Mouse (Mus musculus): ENCODE data around the gene Zfp697. TPM values are rescaled to one million over a fixed set of nuclear protein-coding genes. Genes with fewer than 3 reads are reported as not detected.
A peak's percentile ranks its signal among the peaks of the same experiment; 100 is the strongest.

The Zfp697 gene
- polyA plus RNA-seq, 1 experiment from 2014 or later: 11.7 TPM

DNA sequence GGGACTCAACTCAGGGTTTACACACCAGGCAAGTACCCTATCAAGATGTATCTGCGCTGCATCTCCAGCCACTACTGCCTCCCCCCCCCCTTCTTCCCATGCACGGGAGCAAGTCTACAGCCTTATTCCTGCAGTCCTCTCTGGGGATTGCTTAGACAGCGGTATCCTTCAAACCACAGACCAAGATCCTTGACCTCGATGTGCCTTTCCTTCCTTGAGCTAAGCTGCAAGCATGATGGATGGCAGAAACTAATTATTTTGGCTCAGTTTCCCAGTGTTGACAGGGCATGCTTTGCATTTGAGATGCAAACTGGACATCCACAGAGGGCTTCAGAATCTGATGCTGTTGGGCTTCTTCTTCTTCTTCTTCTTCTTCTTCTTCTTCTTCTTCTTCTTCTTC, 40.7 kb downstream of the Zfp697 start:
- 89% methylated on average over 4 of the region's 4 CpGs for WGBS
- no peak overlapping the region for H3K4me2 ChIP-seq (ENCODE audit: low read depth)
- DNase-seq (ENCODE audit: low spot score) (no peak), ATAC-seq (ENCODE audit: insufficient read depth, low FRiP score, low TSS enrichment) (no peak)
- H3K4me1 ChIP-seq (ENCODE audit: control insufficient read depth, insufficient read depth, low read length): peaks cover 6% of the 10 kb centered on the region
- H3K36me3 ChIP-seq (ENCODE audit: control insufficient read depth, insufficient read depth, low read length): no peaks in the 10 kb centered on the region
- no peak overlapping the region for H3K27ac ChIP-seq (ENCODE audit: low read depth, low read length)
- H3K9me3 ChIP-seq (ENCODE audit: control insufficient read depth, low read length): no peaks in the 10 kb centered on the region
- 0 out of 2 replicates have a peak, but pooled peaks cover 5% of the 10 kb centered on the region for H3K27me3 ChIP-seq (ENCODE audit: control insufficient read depth, insufficient read depth, low read length)
- no peak overlapping the region for H3K9ac ChIP-seq (ENCODE audit: low read length)
- H3K4me3 ChIP-seq (ENCODE audit: low read depth, low read length): no peak overlapping the region

DNA sequence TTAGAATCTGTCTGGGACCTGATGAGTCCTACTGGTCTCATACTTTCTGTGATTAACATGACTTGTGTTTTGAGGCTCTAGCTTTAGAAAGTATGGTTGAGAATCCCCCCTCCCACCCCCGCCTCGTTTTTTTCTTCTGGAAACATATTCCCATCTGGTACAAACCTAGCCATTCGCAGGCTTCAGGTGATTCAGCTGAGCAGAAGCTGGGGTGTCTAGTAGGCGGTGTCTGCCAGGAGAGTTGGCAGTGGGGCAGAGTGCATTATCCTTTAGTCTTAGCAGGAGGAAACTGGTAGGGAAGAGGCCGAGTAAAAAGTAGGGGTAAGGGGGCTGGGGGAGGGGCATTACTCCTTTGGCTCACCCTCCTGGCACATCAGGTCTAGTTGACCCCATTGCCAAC, 44.5 kb downstream of the Zfp697 start:
- no peak overlapping the region for H3K27ac ChIP-seq (ENCODE audit: low read depth, low read length)
- 45% methylated on average over 5 of the region's 5 CpGs for WGBS
- H3K36me3 ChIP-seq (ENCODE audit: control insufficient read depth, insufficient read depth, low read length): no peaks in the 10 kb centered on the region
- H3K27me3 ChIP-seq (ENCODE audit: control insufficient read depth, insufficient read depth, low read length): peaks cover 19% of the 10 kb centered on the region
- H3K4me3 ChIP-seq (ENCODE audit: low read depth, low read length): no peak overlapping the region; the same call in 1 of the 2 replicates
- ATAC-seq (ENCODE audit: insufficient read depth, low FRiP score, low TSS enrichment) (no peak; the same call in none of the 2 replicates), DNase-seq (ENCODE audit: low spot score) (no peak)
- H3K4me2 ChIP-seq (ENCODE audit: low read depth): peak overlapping the region; percentile 97
- H3K9me3 ChIP-seq (ENCODE audit: control insufficient read depth, low read length): no peaks in the 10 kb centered on the region
- H3K9ac ChIP-seq (ENCODE audit: low read length): no peak overlapping the region
- peaks cover 19% of the 10 kb centered on the region for H3K4me1 ChIP-seq (ENCODE audit: control insufficient read depth, insufficient read depth, low read length)

DNA sequence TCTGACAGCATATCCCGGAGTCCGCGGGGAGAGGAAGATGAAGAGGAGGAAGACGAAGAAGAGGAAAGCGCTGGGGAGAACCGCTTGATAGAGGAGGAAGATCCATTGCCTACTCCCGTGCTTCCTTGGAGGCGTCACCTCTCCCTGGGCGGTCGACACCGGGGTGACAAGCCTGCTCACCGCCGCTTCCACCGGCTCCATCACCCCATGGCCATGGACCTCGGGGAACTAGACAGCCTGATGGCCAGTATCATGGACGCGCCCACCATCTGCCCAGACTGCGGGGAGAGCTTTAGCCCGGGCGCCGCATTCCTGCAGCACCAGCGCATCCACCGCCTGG, 45.0 kb downstream of the Zfp697 start:
- no peak for DNase-seq (ENCODE audit: low spot score)
- Histone ChIP-seq H3K27ac (ENCODE audit: low read depth, low read length) (no peak overlapping the region), H3K4me3 (ENCODE audit: low read depth, low read length) (peak overlapping the region; percentile 52), H3K27me3 (ENCODE audit: control insufficient read depth, insufficient read depth, low read length) (peaks cover 19% of the 10 kb centered on the region), H3K9ac (ENCODE audit: low read length) (no peak overlapping the region), H3K4me2 (ENCODE audit: low read depth) (peak overlapping the region; percentile 97), H3K36me3 (ENCODE audit: control insufficient read depth, insufficient read depth, low read length) (no peaks in the 10 kb centered on the region), H3K4me1 (ENCODE audit: control insufficient read depth, insufficient read depth, low read length) (peaks cover 19% of the 10 kb centered on the region), H3K9me3 (ENCODE audit: control insufficient read depth, low read length) (no peaks in the 10 kb centered on the region)
- no peak for ATAC-seq (ENCODE audit: insufficient read depth, low FRiP score, low TSS enrichment)
- WGBS: under 1% methylated on average over 21 of the region's 23 CpGs

DNA sequence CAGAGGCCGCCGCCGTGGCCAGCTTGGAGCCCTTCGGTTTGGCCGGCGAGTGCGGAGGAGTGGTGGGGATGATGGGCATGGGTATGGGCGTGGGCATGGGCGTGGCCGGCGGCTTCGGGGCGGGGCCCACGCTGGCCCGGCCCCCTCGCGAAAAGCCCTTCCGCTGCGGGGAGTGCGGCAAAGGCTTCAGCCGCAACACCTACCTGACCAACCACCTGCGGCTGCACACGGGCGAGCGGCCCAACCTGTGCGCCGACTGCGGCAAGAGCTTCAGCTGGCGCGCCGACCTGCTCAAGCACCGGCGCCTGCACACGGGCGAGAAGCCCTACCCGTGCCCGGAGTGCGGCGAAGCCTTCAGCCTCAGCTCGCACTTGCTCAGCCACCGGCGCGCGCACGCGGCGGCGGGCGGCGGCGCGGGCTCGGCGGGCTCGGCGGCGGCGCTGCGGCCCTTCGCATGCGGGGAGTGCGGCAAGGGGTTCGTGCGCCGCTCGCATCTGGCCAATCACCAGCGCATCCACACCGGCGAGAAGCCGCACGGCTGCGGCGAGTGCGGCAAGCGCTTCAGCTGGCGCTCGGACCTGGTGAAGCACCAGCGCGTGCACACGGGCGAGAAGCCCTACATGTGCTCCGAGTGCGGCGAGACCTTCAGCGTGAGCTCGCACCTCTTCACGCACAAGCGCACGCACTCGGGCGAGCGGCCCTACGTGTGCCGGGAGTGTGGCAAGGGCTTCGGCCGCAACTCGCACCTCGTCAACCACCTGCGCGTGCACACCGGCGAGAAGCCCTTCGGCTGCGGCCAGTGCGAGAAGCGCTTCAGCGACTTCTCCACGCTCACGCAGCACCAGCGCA, 45.6 kb downstream of the Zfp697 start:
- ATAC-seq (ENCODE audit: insufficient read depth, low FRiP score, low TSS enrichment) (peak; percentile 94), DNase-seq (ENCODE audit: low spot score) (peak; percentile 87)
- Histone ChIP-seq H3K27me3 (ENCODE audit: control insufficient read depth, insufficient read depth, low read length) (peaks cover 19% of the 10 kb centered on the region), H3K4me3 (ENCODE audit: low read depth, low read length) (peak overlapping the region; percentile 52), H3K4me2 (ENCODE audit: low read depth) (peak overlapping the region; percentile 97), H3K27ac (ENCODE audit: low read depth, low read length) (no peak overlapping the region), H3K36me3 (ENCODE audit: control insufficient read depth, insufficient read depth, low read length) (no peaks in the 10 kb centered on the region), H3K9ac (ENCODE audit: low read length) (peak overlapping the region; percentile 41), H3K9me3 (ENCODE audit: control insufficient read depth, low read length) (no peaks in the 10 kb centered on the region), H3K4me1 (ENCODE audit: control insufficient read depth, insufficient read depth, low read length) (peaks cover 19% of the 10 kb centered on the region)
- under 1% methylated on average over 88 of the region's 110 CpGs for WGBS

DNA sequence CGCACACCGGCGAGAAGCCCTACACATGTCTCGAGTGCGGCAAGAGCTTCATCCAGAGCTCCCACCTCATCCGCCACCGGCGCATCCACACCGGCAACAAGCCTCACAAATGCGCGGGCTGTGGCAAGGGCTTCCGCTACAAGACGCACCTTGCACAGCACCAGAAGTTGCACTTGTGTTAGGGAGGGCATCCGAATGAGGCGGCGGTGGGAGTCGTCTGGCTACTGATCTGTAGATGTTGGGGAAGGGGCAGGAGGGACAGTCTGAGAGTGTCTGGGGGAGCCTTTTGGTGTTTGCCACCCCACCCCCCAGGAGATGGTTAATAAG, 46.2 kb downstream of the Zfp697 start:
- Histone ChIP-seq H3K4me3 (ENCODE audit: low read depth, low read length) (peak overlapping the region; percentile 52), H3K4me2 (ENCODE audit: low read depth) (peak overlapping the region; percentile 97), H3K27ac (ENCODE audit: low read depth, low read length) (no peak overlapping the region), H3K27me3 (ENCODE audit: control insufficient read depth, insufficient read depth, low read length) (peaks cover 19% of the 10 kb centered on the region), H3K9ac (ENCODE audit: low read length) (peak overlapping the region; percentile 41; the same call in 1 of the 2 replicates), H3K4me1 (ENCODE audit: control insufficient read depth, insufficient read depth, low read length) (peaks cover 19% of the 10 kb centered on the region), H3K36me3 (ENCODE audit: control insufficient read depth, insufficient read depth, low read length) (no peaks in the 10 kb centered on the region), H3K9me3 (ENCODE audit: control insufficient read depth, low read length) (no peaks in the 10 kb centered on the region)
- DNase-seq (ENCODE audit: low spot score): no peak
- WGBS: 0% methylated on average over 17 of the region's 17 CpGs
- no peak; the same call in 1 of the 2 replicates for ATAC-seq (ENCODE audit: insufficient read depth, low FRiP score, low TSS enrichment)

DNA sequence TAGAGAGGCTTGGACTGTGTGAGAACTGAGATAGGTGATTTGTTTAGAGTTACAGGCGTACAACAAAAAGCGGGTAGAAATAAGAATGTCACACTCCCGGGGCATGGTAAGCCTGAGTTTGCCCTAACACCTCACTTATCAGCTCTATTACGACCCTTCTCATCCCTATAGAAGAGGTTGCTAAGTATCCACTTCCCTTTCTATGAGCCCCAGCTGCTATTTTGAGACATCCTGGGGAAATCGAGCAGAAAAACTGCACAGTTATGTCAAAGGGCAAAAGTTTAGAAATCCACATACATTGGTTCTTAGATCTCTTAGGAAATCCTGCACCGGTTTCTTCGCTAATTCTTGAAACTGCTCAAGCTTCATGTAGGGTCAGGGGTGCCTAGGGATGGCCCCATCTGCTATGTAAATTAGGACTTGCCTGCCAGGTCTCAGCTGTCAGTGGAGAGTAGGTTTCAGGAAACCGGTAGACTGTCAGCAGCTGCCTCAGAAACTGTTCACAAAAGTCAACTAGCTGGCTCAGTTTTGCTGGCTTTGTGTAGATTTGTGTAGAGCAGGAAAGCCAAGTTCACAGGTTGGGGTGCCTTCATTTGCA, 46.8 kb downstream of the Zfp697 start:
- peak overlapping the region; percentile 7; the same call in 1 of the 2 replicates for H3K4me2 ChIP-seq (ENCODE audit: low read depth)
- H3K36me3 ChIP-seq (ENCODE audit: control insufficient read depth, insufficient read depth, low read length): no peaks in the 10 kb centered on the region
- ATAC-seq (ENCODE audit: insufficient read depth, low FRiP score, low TSS enrichment): no peak
- peaks cover 19% of the 10 kb centered on the region for H3K27me3 ChIP-seq (ENCODE audit: control insufficient read depth, insufficient read depth, low read length)
- H3K27ac ChIP-seq (ENCODE audit: low read depth, low read length): no peak overlapping the region
- H3K4me1 ChIP-seq (ENCODE audit: control insufficient read depth, insufficient read depth, low read length): peaks cover 19% of the 10 kb centered on the region
- 21% methylated on average over 8 of the region's 8 CpGs for WGBS
- H3K4me3 ChIP-seq (ENCODE audit: low read depth, low read length): no peak overlapping the region
- no peaks in the 10 kb centered on the region for H3K9me3 ChIP-seq (ENCODE audit: control insufficient read depth, low read length)
- no peak for DNase-seq (ENCODE audit: low spot score)
- H3K9ac ChIP-seq (ENCODE audit: low read length): no peak overlapping the region

DNA sequence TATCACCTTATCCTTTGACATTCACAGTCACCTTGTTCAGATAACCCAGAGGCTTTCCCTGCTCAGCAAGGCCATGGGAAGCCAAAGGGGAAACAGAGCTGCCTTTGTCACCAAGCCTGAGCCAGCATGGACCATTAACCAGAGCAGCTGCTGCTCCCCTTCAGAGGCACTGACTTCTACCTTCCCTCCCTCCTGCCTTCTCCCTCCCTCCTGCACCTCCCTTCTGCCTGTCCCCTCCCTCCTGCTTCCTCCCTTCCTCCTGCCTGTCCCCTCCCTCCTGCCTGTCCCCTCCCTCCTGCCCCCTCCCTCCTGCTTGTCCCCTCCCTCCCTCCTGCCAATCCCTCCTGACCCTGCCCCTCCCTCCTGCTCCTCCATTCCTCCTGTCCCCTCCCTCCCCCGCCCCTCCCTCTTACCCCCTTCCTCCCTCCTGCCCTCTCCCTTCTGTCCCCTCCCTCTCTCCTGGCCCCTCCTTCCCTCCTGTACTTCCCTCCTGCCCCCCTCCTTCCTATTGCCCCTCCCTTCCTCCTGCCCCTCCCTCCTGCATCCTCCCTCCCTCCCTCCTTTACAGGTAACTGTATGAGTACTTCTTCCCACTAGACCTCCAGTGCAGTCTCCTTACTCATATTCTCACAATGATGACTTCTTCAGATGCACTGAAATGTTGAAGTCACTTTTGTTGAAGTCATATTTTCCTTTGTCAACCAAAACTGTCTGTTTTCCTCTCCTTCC, 52.0 kb downstream of the Zfp697 start:
- 0 out of 2 replicates have a peak, but pooled peaks cover 3% of the 10 kb centered on the region for H3K27me3 ChIP-seq (ENCODE audit: control insufficient read depth, insufficient read depth, low read length)
- no peak overlapping the region for H3K4me3 ChIP-seq (ENCODE audit: low read depth, low read length)
- no peak overlapping the region for H3K9ac ChIP-seq (ENCODE audit: low read length)
- peaks cover 5% of the 10 kb centered on the region; the same call in 1 of the 2 replicates for H3K4me1 ChIP-seq (ENCODE audit: control insufficient read depth, insufficient read depth, low read length)
- no CpG with 5 or more reads among the region's 1 CpGs for WGBS
- H3K27ac ChIP-seq (ENCODE audit: low read depth, low read length): no peak overlapping the region
- no peaks in the 10 kb centered on the region for H3K9me3 ChIP-seq (ENCODE audit: control insufficient read depth, low read length)
- H3K4me2 ChIP-seq (ENCODE audit: low read depth): no peak overlapping the region
- peak; percentile 67; the same call in 1 of the 2 replicates for ATAC-seq (ENCODE audit: insufficient read depth, low FRiP score, low TSS enrichment)
- no peaks in the 10 kb centered on the region for H3K36me3 ChIP-seq (ENCODE audit: control insufficient read depth, insufficient read depth, low read length)
- DNase-seq (ENCODE audit: low spot score): no peak

DNA sequence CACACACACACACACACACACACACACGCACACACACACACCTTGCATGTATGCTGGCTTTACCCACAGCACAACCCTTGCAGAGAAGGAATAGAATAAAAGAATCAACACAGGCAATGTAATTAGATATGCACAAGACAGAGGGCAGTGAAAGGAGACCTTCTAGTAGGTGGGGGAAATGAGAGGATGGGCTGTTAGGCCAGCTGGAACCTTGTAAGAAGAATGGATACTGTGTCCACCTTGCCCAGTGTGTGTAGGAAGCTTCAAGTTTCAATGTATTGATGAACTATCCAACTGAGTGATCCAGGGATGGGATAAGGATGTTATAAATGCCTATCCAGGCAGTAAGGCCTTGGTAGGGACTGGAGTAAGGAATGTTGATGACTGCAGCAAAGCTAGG, 52.8 kb downstream of the Zfp697 start:
- ATAC-seq (ENCODE audit: insufficient read depth, low FRiP score, low TSS enrichment): no peak
- H3K9ac ChIP-seq (ENCODE audit: low read length): no peak overlapping the region

More for the DNA sequence above, 52.8 kb downstream of the Zfp697 start:
- Histone ChIP-seq H3K4me3 (ENCODE audit: low read depth, low read length) (no peak overlapping the region), H3K4me2 (ENCODE audit: low read depth) (no peak overlapping the region), H3K9me3 (ENCODE audit: control insufficient read depth, low read length) (no peaks in the 10 kb centered on the region), H3K27me3 (ENCODE audit: control insufficient read depth, insufficient read depth, low read length) (no peaks in the 10 kb centered on the region), H3K4me1 (ENCODE audit: control insufficient read depth, insufficient read depth, low read length) (no peaks in the 10 kb centered on the region), H3K27ac (ENCODE audit: low read depth, low read length) (no peak overlapping the region), H3K36me3 (ENCODE audit: control insufficient read depth, insufficient read depth, low read length) (no peaks in the 10 kb centered on the region)
- WGBS: 81% methylated on average over 1 of the region's 1 CpGs
- no peak for DNase-seq (ENCODE audit: low spot score)
